ENCODE assay signal across 25 mouse cellular contexts in genomic region chr10:62000216-62000615, GRCm38 (mm10). TPM values are rescaled to one million over a fixed set of nuclear protein-coding genes. Genes with fewer than 3 reads are reported as not detected.
DNase-seq lines count a peak whose midpoint lies in the region; ATAC-seq and TF ChIP-seq lines count a peak whose summit lies in the region.
"Had no signal": no experiment of that assay in that cellular context is flagged by ENCODE, and none has a peak within 500 bp of the region (broad histone marks: within the 10 kb centered on the region; RNA-seq: fewer than 3 reads in every experiment).

No protein-coding gene starts in this region.

- 92% methylated on average over 1 of the region's 1 CpGs for WGBS in kidney, adult 2 months
- WGBS in kidney, embryonic 15.5 days: 93% methylated on average over 1 of the region's 1 CpGs
- WGBS in midbrain, embryonic 11.5 days: 93% methylated on average over 1 of the region's 1 CpGs
- WGBS in midbrain, embryonic 10.5 days: 96% methylated on average over 1 of the region's 1 CpGs

- no peaks in the 10 kb centered on the region for H3K36me3 ChIP-seq in kidney, adult 2 months (ENCODE audit: control insufficient read depth, insufficient read depth, low read length)
- no peaks in the 10 kb centered on the region for H3K36me3 ChIP-seq in kidney, embryonic 15.5 days
- no peaks in the 10 kb centered on the region for H3K36me3 ChIP-seq in midbrain, embryonic 11.5 days (ENCODE audit: control insufficient read depth, insufficient read depth, low read length)
- H3K36me3 ChIP-seq in midbrain, embryonic 10.5 days: no peaks in the 10 kb centered on the region
- H3K36me3 ChIP-seq: embryonic facial prominence, embryonic 10.5 days; embryonic facial prominence, embryonic 12.5 days; forebrain, embryonic 15.5 days; G1E had no signal

- TF ChIP-seq POLR2A in kidney, adult 2 months (IDR thresholded peaks at IDR 0.05; ENCODE audit: low read depth, low read length): no peak

- H3K4me1 ChIP-seq in kidney, adult 2 months (ENCODE audit: control insufficient read depth, insufficient read depth, low read length): no peaks in the 10 kb centered on the region
- H3K4me1 ChIP-seq in kidney, embryonic 15.5 days: no peaks in the 10 kb centered on the region
- H3K4me1 ChIP-seq in midbrain, embryonic 11.5 days (ENCODE audit: control insufficient read depth, insufficient read depth, low read length): no peaks in the 10 kb centered on the region
- H3K4me1 ChIP-seq in midbrain, embryonic 10.5 days: no peaks in the 10 kb centered on the region
- H3K4me1 ChIP-seq: embryonic facial prominence, embryonic 10.5 days; embryonic facial prominence, embryonic 12.5 days; forebrain, embryonic 13.5 days; forebrain, embryonic 15.5 days had no signal

- no peak for TF ChIP-seq CTCF in kidney, adult 2 months (conservative IDR thresholded peaks at IDR 0.05; ENCODE audit: insufficient read depth, insufficient read length, low read depth, low read length)

- no peak overlapping the region for H3K9ac ChIP-seq in kidney, embryonic 15.5 days
- no peak overlapping the region for H3K9ac ChIP-seq in midbrain, embryonic 11.5 days (ENCODE audit: low read length)
- H3K9ac ChIP-seq: embryonic facial prominence, embryonic 12.5 days; forebrain, embryonic 13.5 days; forebrain, embryonic 15.5 days; forebrain, postnatal 0 days had no signal

- H3K27ac ChIP-seq in kidney, adult 2 months (ENCODE audit: insufficient read depth, low read depth, low read length): no peak overlapping the region
- no peak overlapping the region for H3K27ac ChIP-seq in kidney, embryonic 15.5 days
- H3K27ac ChIP-seq in midbrain, embryonic 11.5 days (ENCODE audit: low read depth, low read length): no peak overlapping the region
- H3K27ac ChIP-seq in midbrain, embryonic 10.5 days (replicated peaks): no peak overlapping the region
- H3K27ac ChIP-seq: embryonic facial prominence, embryonic 10.5 days; embryonic facial prominence, embryonic 12.5 days; forebrain, embryonic 13.5 days; forebrain, embryonic 15.5 days had no signal

- no peak overlapping the region for H3K4me2 ChIP-seq in kidney, embryonic 15.5 days
- H3K4me2 ChIP-seq in midbrain, embryonic 11.5 days: no peak overlapping the region
- H3K4me2 ChIP-seq: embryonic facial prominence, embryonic 12.5 days; forebrain, embryonic 13.5 days; forebrain, embryonic 15.5 days had no signal

- no peak for ATAC-seq in kidney, embryonic 15.5 days (replicated peaks; ENCODE audit: low FRiP score)
- no peak for ATAC-seq in midbrain, embryonic 11.5 days (ENCODE audit: low FRiP score)
- ATAC-seq: activated CD4-positive, CD25-positive, alpha-beta regulatory T cell, adult 4 months; CD4-positive, CD25-positive, alpha-beta regulatory T cell, adult 4 months; forebrain, embryonic 13.5 days; forebrain, embryonic 15.5 days; forebrain, postnatal 0 days; Patski had no signal

- H3K4me3 ChIP-seq in kidney, adult 2 months (ENCODE audit: insufficient read depth, low read depth, low read length): no peak overlapping the region
- H3K4me3 ChIP-seq in kidney, embryonic 15.5 days (replicated peaks): no peak overlapping the region
- no peak overlapping the region for H3K4me3 ChIP-seq in midbrain, embryonic 11.5 days (ENCODE audit: low read depth, low read length)
- H3K4me3 ChIP-seq in midbrain, embryonic 10.5 days: no peak overlapping the region
- H3K4me3 ChIP-seq: embryonic facial prominence, embryonic 10.5 days; embryonic facial prominence, embryonic 12.5 days; forebrain, embryonic 13.5 days; forebrain, embryonic 15.5 days had no signal

- peak; percentile 19 for DNase-seq in kidney, adult 2 months
- DNase-seq in midbrain, embryonic 11.5 days (ENCODE audit: low spot score, missing footprints): peak; percentile 44
- DNase-seq in midbrain, embryonic 10.5 days (ENCODE audit: low spot score): no peak
- DNase-seq in R1 (ENCODE audit: low read depth, low spot score): peak; percentile 93
- no peak for DNase-seq in frontal cortex, adult 2 months (ENCODE audit: extremely low spot score in 1 of 2, low spot score in 1 of 2)
- no peak for DNase-seq in ovary, postnatal 36 days (ENCODE audit: low spot score)
- DNase-seq: adrenal gland, adult 8-10 months; adrenal gland, postnatal 14 days; adrenal gland, postnatal 36 days; B cell, adult 2 months; cerebellum, adult 11-12 months; cerebellum, adult 2 months; cerebellum, adult 9-10 months; cerebellum, postnatal 10 days; cerebellum, postnatal 25 days; forebrain, postnatal 0 days had no signal

- 0 out of 2 replicates have a peak, but pooled peaks cover 4% of the 10 kb centered on the region for H3K9me3 ChIP-seq in kidney, embryonic 15.5 days (replicated peaks)
- H3K9me3 ChIP-seq in midbrain, embryonic 11.5 days (ENCODE audit: control insufficient read depth, low read length): no peaks in the 10 kb centered on the region
- no peaks in the 10 kb centered on the region for H3K9me3 ChIP-seq in midbrain, embryonic 10.5 days (replicated peaks)
- H3K9me3 ChIP-seq: embryonic facial prominence, embryonic 12.5 days; forebrain, embryonic 13.5 days; forebrain, embryonic 15.5 days; G1E had no signal

- H3K27me3 ChIP-seq in kidney, adult 2 months (replicated peaks; ENCODE audit: control insufficient read depth, insufficient read depth, low read length): no peaks in the 10 kb centered on the region
- H3K27me3 ChIP-seq in kidney, embryonic 15.5 days: no peaks in the 10 kb centered on the region
- H3K27me3 ChIP-seq in midbrain, embryonic 11.5 days (ENCODE audit: control insufficient read depth, insufficient read depth, low read length): no peaks in the 10 kb centered on the region
- H3K27me3 ChIP-seq in midbrain, embryonic 10.5 days (ENCODE audit: low read depth, poor library complexity, severe bottlenecking): no peaks in the 10 kb centered on the region
- H3K27me3 ChIP-seq: embryonic facial prominence, embryonic 12.5 days; forebrain, embryonic 13.5 days; forebrain, embryonic 15.5 days had no signal

RNA-seq across cellular contexts. Expression of gene Col13a1, which starts 21.3 kb away (rescaled TPM):
- polyA plus RNA-seq in kidney, adult 2 months (2012; rRNA removed): 0.34 and 0.44 TPM in 2 replicates
- 6.0 and 6.8 TPM in 2 replicates for polyA plus RNA-seq in kidney, embryonic 15.5 days (2015; fragmentation: Nextera tagmentation; extraction: Ambion mirVana)
- 2.1 and 2.7 TPM in 2 replicates for polyA plus RNA-seq in midbrain, embryonic 11.5 days (2014; fragmentation: Nextera tagmentation; extraction: Ambion mirVana)
- polyA plus RNA-seq in midbrain, embryonic 10.5 days (2016; fragmentation: Nextera tagmentation; extraction: Ambion mirVana): 3.6 TPM in 2 replicates
- 1.3 and 1.4 TPM in 2 replicates for polyA plus RNA-seq in frontal cortex, adult 2 months (2012; rRNA removed)
- polyA plus RNA-seq: activated CD4-positive, CD25-positive, alpha-beta regulatory T cell, adult 4 months; CD4-positive, CD25-positive, alpha-beta regulatory T cell, adult 4 months; G1E; Patski had no signal

Comparison
In these comparisons a context has a peak if more than half of its experiments do, and no peak if none do; other contexts are left out.
1. DNase-seq: peak in kidney, adult 2 months (single experiment), midbrain, embryonic 11.5 days (single experiment) and R1 (single experiment); none in midbrain, embryonic 10.5 days (single experiment), frontal cortex, adult 2 months (0 of 2) and ovary, postnatal 36 days (single experiment).